Mouse (Mus musculus) heart, postnatal 0 days (tissue): ENCODE measurements at regions not wholly inside any gene's neighbourhood (a gene's known extent, or its start where the extent isn't known, plus 50 kb on each side); places are given as distances from the start of the nearest gene placed in this dataset.
A peak's percentile ranks its signal among the peaks of the same experiment; 100 is the strongest.

Experiments used
- ATAC-seq: fragments of 200-750 bp; cut with Nextera tagmentation; 2 replicates; pipeline ENCODE4 v1.8.0; 2017; ENCODE audit warnings: low read depth, moderate number of reproducible peaks, moderate library complexity; ENCODE audit not compliant: insufficient read depth
- DNase-seq: peaks from one replicate; pipeline ENCODE4 v3.0.0-alpha.2; 2016; ENCODE audit warnings: low spot score
- H3K27ac ChIP-seq: fragments of 300-500 bp; sonication (generic); 2 replicates; pipeline ENCODE4 v1.5.1; 2014; ENCODE audit warnings: low read depth, mild to moderate bottlenecking
- H3K27me3 ChIP-seq: fragments of 300-500 bp; sonication (generic); 2 replicates; pipeline ENCODE4 v1.6.1; 2014; ENCODE audit warnings: low read length, mixed read lengths; ENCODE audit not compliant: control insufficient read depth, insufficient read depth
- H3K36me3 ChIP-seq: fragments of 300-500 bp; sonication (generic); replicated peaks from 2 replicates; pipeline ENCODE4 v1.6.1; 2014; ENCODE audit warnings: low read length, mixed read lengths; ENCODE audit not compliant: control insufficient read depth, insufficient read depth
- H3K4me1 ChIP-seq: fragments of 300-500 bp; sonication (generic); 2 replicates; pipeline ENCODE4 v1.6.1; 2014; ENCODE audit warnings: antibody characterized with exemption; ENCODE audit not compliant: control insufficient read depth, insufficient read depth
- H3K4me2 ChIP-seq: fragments of 300-500 bp; sonication (generic); 2 replicates; pipeline ENCODE4 v1.6.1; 2014; ENCODE audit warnings: low read depth, mild to moderate bottlenecking, low read length, moderate library complexity
- H3K4me3 ChIP-seq: fragments of 300-500 bp; sonication (generic); 2 replicates; pipeline ENCODE4 v1.5.1; 2014; ENCODE audit warnings: low read depth, low read length
- H3K9ac ChIP-seq: fragments of 300-500 bp; sonication (generic); replicated peaks from 2 replicates; pipeline ENCODE4 v1.6.1; 2014; ENCODE audit warnings: low read depth, low read length, mixed read lengths
- H3K9me3 ChIP-seq: fragments of 300-500 bp; sonication (generic); replicated peaks from 2 replicates; pipeline ENCODE4 v1.6.1; 2016; ENCODE audit warnings: low read length; ENCODE audit not compliant: control insufficient read depth
- CTCF ChIP-seq: IDR thresholded peaks from 2 replicates; pipeline ENCODE4 v1.5.1; 2016; ENCODE audit warnings: antibody characterized with exemption, control low read depth, low read depth
- EP300 ChIP-seq: IDR thresholded peaks from 2 replicates; pipeline ENCODE4 v1.6.1; 2016; ENCODE audit warnings: antibody characterized with exemption, low read depth
- WGBS: fragments of 180-500 bp; shearing (Covaris S2); extraction: QIAGEN DNeasy Blood & Tissue Kit; methylation state at CpG from one replicate; pipeline ENCODE4 v1.1.7; 2014; 5-methylcytosine and 5-hydroxymethylcytosine counted together

DNA sequence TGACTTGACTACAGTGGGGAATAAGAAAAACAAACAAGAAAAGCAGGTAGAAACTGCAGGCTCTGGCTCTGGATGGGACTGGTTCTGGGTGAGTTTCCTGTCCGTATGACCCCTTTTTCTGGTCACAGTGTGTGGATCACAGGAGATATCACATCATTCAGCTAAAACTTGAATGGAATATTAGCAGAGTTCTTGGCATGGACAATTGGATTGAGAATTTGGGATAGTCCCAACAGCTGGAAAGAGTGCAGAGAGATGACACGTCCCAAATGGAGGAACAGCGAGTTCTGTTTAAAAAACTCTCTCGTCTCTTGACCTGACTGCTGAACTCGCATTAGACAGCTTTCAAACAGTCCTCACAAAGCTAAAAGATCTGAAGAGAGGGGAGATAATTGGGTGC lies 412.5 kb upstream of the Pmfbp1 start:
- ATAC-seq: no peak
- DNase-seq: no peak
- H3K4me2 ChIP-seq: no peak overlapping the region
- no peak overlapping the region for H3K9ac ChIP-seq
- TF ChIP-seq CTCF (no peak), EP300 (no peak)
- H3K36me3 ChIP-seq: no peaks in the 10 kb centered on the region
- no peaks in the 10 kb centered on the region for H3K27me3 ChIP-seq
- no peaks in the 10 kb centered on the region for H3K4me1 ChIP-seq
- no peak overlapping the region for H3K27ac ChIP-seq
- no peak overlapping the region for H3K4me3 ChIP-seq
- WGBS: 64% methylated on average over 5 of the region's 5 CpGs
- no peaks in the 10 kb centered on the region for H3K9me3 ChIP-seq

DNA sequence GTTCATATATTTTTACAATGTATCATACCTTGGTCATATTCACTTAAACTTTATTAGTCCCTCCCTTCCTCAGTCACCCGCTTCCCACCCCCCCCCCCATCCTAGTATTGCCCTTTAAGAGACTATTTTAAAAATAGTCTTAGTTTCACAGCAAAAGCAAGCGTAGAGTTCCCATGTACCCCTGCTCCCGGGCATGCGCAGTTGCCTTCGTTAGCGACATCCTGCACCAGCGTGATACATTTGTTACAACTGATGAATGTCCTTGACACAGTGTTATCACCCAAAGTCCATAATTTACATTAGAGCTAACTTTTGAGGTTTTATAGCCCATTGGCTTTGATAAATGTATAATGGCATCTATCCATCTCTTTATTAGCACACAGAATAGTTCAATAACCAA lies 408.7 kb upstream of the Pmfbp1 start:
- no peak for DNase-seq
- Histone ChIP-seq H3K36me3 (no peaks in the 10 kb centered on the region), H3K27ac (no peak overlapping the region), H3K9me3 (no peaks in the 10 kb centered on the region), H3K4me1 (no peaks in the 10 kb centered on the region), H3K4me2 (no peak overlapping the region), H3K27me3 (no peaks in the 10 kb centered on the region), H3K9ac (no peak overlapping the region), H3K4me3 (no peak overlapping the region)
- TF ChIP-seq EP300 (no peak), CTCF (no peak)
- no peak for ATAC-seq
- 86% methylated on average over 7 of the region's 7 CpGs for WGBS

DNA sequence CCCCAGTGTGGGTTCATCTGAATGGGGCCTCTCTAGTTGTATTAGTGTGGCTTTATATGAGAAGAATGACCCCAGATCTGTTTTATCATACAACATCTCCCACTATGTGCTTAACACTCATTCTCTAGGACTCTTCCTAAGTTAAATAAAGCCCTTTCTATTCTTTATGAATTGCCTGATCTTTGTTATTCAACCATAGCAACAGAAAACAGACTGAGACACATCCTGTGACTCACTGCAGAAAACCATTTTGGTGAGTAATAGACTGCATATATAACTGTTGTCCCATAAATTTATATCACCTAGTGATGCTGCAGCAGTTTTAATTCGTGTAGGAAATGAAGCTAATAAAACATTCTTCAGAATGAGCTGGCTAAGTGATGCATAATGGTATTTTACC lies 406.0 kb upstream of the Pmfbp1 start:
- H3K4me3 ChIP-seq: no peak overlapping the region
- TF ChIP-seq CTCF (no peak), EP300 (no peak)
- no peaks in the 10 kb centered on the region for H3K4me1 ChIP-seq
- H3K4me2 ChIP-seq: no peak overlapping the region
- no peaks in the 10 kb centered on the region for H3K9me3 ChIP-seq
- ATAC-seq (no peak), DNase-seq (no peak)
- H3K36me3 ChIP-seq: no peaks in the 10 kb centered on the region
- no peak overlapping the region for H3K9ac ChIP-seq
- WGBS: 30% methylated on average over 1 of the region's 1 CpGs
- no peaks in the 10 kb centered on the region for H3K27me3 ChIP-seq
- no peak overlapping the region for H3K27ac ChIP-seq

DNA sequence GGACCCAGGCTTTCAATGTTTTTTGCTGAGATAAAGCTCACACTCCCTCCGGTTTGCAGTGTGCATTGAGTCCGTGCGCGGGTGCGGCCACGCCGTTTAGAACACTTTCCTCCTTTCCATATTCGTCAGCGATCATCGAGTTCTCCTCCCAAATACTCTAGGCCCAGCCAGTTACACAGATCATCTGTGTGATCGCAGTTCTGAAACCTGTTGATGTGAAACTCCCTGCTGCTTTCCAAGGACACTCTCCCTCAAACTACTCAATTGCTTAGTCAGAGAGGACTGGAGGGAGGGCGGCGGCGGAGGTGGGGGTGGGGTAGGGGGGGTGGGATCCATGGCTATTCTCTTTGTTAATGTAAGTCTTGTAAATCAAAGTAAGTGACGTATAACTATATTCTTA lies 394.2 kb upstream of the Pmfbp1 start:
- no peak for DNase-seq

DNA sequence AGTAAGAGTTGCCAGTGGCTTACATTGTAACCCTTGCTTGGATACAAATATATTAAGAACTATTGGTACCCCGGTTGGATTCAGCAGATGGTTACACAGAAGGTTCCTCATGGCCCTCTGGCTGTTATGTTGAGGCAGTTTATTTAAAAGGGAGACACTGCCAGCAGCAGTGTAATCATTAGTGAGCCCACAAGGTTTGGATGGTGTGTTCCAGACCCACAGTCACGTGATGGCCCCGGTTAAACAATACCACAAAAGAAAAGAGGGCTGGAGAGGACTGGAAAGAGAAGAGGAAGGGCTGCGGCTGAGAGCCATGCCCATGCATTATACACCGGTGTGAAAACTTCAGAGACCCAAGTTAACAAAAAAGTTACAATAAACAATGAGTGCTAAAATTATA lies 392.4 kb upstream of the Pmfbp1 start:
- Histone ChIP-seq H3K9ac (no peak overlapping the region), H3K36me3 (no peaks in the 10 kb centered on the region), H3K9me3 (no peaks in the 10 kb centered on the region), H3K4me1 (peaks cover 12% of the 10 kb centered on the region), H3K4me2 (no peak overlapping the region), H3K27me3 (no peaks in the 10 kb centered on the region), H3K27ac (no peak overlapping the region), H3K4me3 (no peak overlapping the region)
- DNase-seq: no peak
- TF ChIP-seq EP300: no peak
- TF ChIP-seq CTCF: no peak
- WGBS: 87% methylated on average over 5 of the region's 5 CpGs
- no peak for ATAC-seq

More for the DNA sequence above, 394.2 kb upstream of the Pmfbp1 start:
- Histone ChIP-seq H3K27me3 (no peaks in the 10 kb centered on the region), H3K4me2 (no peak overlapping the region), H3K27ac (no peak overlapping the region), H3K9me3 (no peaks in the 10 kb centered on the region), H3K4me3 (no peak overlapping the region), H3K9ac (no peak overlapping the region), H3K4me1 (peaks cover under 1% of the 10 kb centered on the region; the same call in 1 of the 2 replicates), H3K36me3 (no peaks in the 10 kb centered on the region)
- WGBS: 82% methylated on average over 15 of the region's 15 CpGs
- no peak for ATAC-seq
- TF ChIP-seq CTCF (no peak), EP300 (no peak)

DNA sequence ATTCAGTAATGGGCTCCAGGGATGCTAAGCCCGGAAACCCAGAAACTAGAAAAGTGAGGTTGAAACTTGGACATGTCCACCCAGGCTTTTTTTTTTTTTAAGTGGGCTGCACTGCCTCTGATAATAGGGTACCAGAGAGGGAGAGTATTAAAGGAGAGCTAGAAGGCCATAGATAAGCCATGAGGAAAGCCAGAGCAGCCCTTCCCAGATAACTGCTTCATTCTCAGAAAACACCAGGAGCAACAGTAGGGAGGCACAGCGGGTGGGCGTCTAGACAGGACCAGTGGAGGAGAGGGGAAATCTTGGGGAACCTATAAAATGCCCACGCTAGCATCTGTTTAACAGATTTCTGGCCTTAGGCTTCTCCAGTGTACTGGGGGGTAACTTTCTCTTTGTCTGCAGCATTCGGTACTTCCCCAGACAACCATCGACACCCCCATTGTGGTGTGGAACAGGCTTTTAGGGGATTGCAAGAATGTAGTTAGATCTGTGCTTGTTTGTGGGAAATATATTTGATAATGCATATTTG lies 389.0 kb upstream of the Pmfbp1 start:
- peaks cover 14% of the 10 kb centered on the region for H3K4me1 ChIP-seq
- ATAC-seq (0 out of 2 replicates have a peak, but pooled peaks have one; percentile 24), DNase-seq (no peak)
- H3K36me3 ChIP-seq: no peaks in the 10 kb centered on the region
- no peaks in the 10 kb centered on the region for H3K9me3 ChIP-seq
- TF ChIP-seq CTCF (no peak), EP300 (no peak)
- peak overlapping the region; percentile 67 for H3K4me2 ChIP-seq
- 15% methylated on average over 6 of the region's 6 CpGs for WGBS
- peak overlapping the region; percentile 43 for H3K4me3 ChIP-seq
- no peaks in the 10 kb centered on the region for H3K27me3 ChIP-seq
- H3K27ac ChIP-seq: peak overlapping the region; percentile 70; the same call in 1 of the 2 replicates
- 0 out of 2 replicates have a peak overlapping the region, but pooled peaks have one; percentile 15 for H3K9ac ChIP-seq
